Mouse (Mus musculus) brain, embryonic 14.5 days (tissue): ENCODE measurements around the gene Stag3.

ENCODE experiments used
- CTCF ChIP-seq: fragments of 200-500 bp; IDR thresholded peaks from 2 replicates; pipeline ENCODE4 v1.5.1; 2012; ENCODE audit warnings: inconsistent platforms, mild to moderate bottlenecking, moderate library complexity, borderline replicate concordance; ENCODE audit not compliant: insufficient read depth, insufficient read length; ENCODE audit errors: extremely low read depth
- POLR2A ChIP-seq: fragments of 200-500 bp; IDR thresholded peaks from 2 replicates; pipeline ENCODE4 v1.6.1; 2012; ENCODE audit warnings: mild to moderate bottlenecking, inconsistent platforms, borderline replicate concordance; ENCODE audit not compliant: poor library complexity, insufficient read depth, insufficient read length, severe bottlenecking; ENCODE audit errors: extremely low read depth

GRCm38 (mm10) chr5:138262582-138263240 is 17.3 kb upstream of the Stag3 start:
- no peak for TF ChIP-seq POLR2A
- no peak for TF ChIP-seq CTCF
